Mouse (Mus musculus): ENCODE results near the gene Tulp1.
"Not testable (repeated sequence)": the region's sequence is repeated elsewhere in the genome, so short reads cannot be mapped to it uniquely, and the experiment has no call there.

The Tulp1 gene

GRCm38 (mm10) chr17:28369056-28369455 is 4.0 kb upstream of the Tulp1 start:
- no peak for DNase-seq (ENCODE audit: low spot score)

- DNase-seq (ENCODE audit: low spot score) = peak; percentile 87
These were observed 3.4 kb upstream of the Tulp1 start for GRCm38 (mm10) chr17:28368449-28368848.

GRCm38 (mm10) chr17:28363507-28363906 is 1.5 kb downstream of the Tulp1 start:
- no peak for DNase-seq (ENCODE audit: low spot score)

GRCm38 (mm10) chr17:28362653-28363292 is 2.2 kb downstream of the Tulp1 start:
- no peak for DNase-seq (ENCODE audit: low spot score)

- no peak for DNase-seq (ENCODE audit: low spot score)
These were observed 2.9 kb downstream of the Tulp1 start for GRCm38 (mm10) chr17:28361921-28362652.

GRCm38 (mm10) chr17:28360531-28361277 is 4.3 kb downstream of the Tulp1 start:
- DNase-seq (ENCODE audit: low spot score) = no peak

GRCm38 (mm10) chr17:28358576-28359261 is 6.3 kb downstream of the Tulp1 start:
- not testable (repeated sequence) for DNase-seq (ENCODE audit: low spot score)

- peak; percentile 87 for DNase-seq (ENCODE audit: low spot score)
These were observed 9.2 kb downstream of the Tulp1 start for GRCm38 (mm10) chr17:28355871-28356270.

- DNase-seq (ENCODE audit: low spot score) = no peak
These were observed 13.0 kb downstream of the Tulp1 start for GRCm38 (mm10) chr17:28352018-28352417.

- DNase-seq (ENCODE audit: low spot score) = no peak
These were observed 13.6 kb downstream of the Tulp1 start for GRCm38 (mm10) chr17:28351353-28351890.

- peak; percentile 72 for DNase-seq (ENCODE audit: low spot score)
These were observed 14.3 kb downstream of the Tulp1 start, which contains the start of gene Tead3 for GRCm38 (mm10) chr17:28350466-28351352. Gene Tead3 (minus strand): TSS chr17:28350817.

- no peak for DNase-seq (ENCODE audit: low spot score)
These were observed 15.0 kb downstream of the Tulp1 start for GRCm38 (mm10) chr17:28349901-28350465.

GRCm38 (mm10) chr17:28349264-28349880 is 15.7 kb downstream of the Tulp1 start:
- DNase-seq (ENCODE audit: low spot score) = no peak

GRCm38 (mm10) chr17:28348211-28348610 is 16.8 kb downstream of the Tulp1 start:
- no peak for DNase-seq (ENCODE audit: low spot score)

GRCm38 (mm10) chr17:28347327-28347726 is 17.7 kb downstream of the Tulp1 start:
- no peak for DNase-seq (ENCODE audit: low spot score)

- no peak for DNase-seq (ENCODE audit: low spot score)
These were observed 19.1 kb downstream of the Tulp1 start for GRCm38 (mm10) chr17:28345882-28346281.

- no peak for DNase-seq (ENCODE audit: low spot score)
These were observed 19.7 kb downstream of the Tulp1 start for GRCm38 (mm10) chr17:28345271-28345721.

- no peak for DNase-seq (ENCODE audit: low spot score)
These were observed 20.4 kb downstream of the Tulp1 start for GRCm38 (mm10) chr17:28344670-28345069.

- no peak for DNase-seq (ENCODE audit: low spot score)
These were observed 20.9 kb downstream of the Tulp1 start for GRCm38 (mm10) chr17:28344050-28344607.

GRCm38 (mm10) chr17:28341091-28341490 is 23.9 kb downstream of the Tulp1 start:
- DNase-seq (ENCODE audit: low spot score) = peak; percentile 93

Data from lung, postnatal 25 days (tissue).